Mouse (Mus musculus) left cerebral cortex, adult 11 months (tissue): ENCODE data around the gene Wwp2.

Experiments used
- DNase-seq: peaks from one replicate; pipeline ENCODE4 v3.0.0; 2022; ENCODE audit warnings: low spot score

Wwp2 gene

GRCm38 (mm10) chr8:107562164-107562563, 126.0 kb downstream of the Wwp2 start:
- no peak for DNase-seq

- no peak for DNase-seq
These were observed 134.9 kb downstream of the Wwp2 start for GRCm38 (mm10) chr8:107571046-107571445.

GRCm38 (mm10) chr8:107571486-107572135, 135.4 kb downstream of the Wwp2 start:
- no peak for DNase-seq

GRCm38 (mm10) chr8:107572497-107572896, 136.3 kb downstream of the Wwp2 start:
- no peak for DNase-seq

- no peak for DNase-seq
These were observed 138.6 kb downstream of the Wwp2 start for GRCm38 (mm10) chr8:107574771-107575170.

- DNase-seq: peak; percentile 80
These were observed 140.5 kb downstream of the Wwp2 start for GRCm38 (mm10) chr8:107576702-107577101.

GRCm38 (mm10) chr8:107577640-107578039, 141.5 kb downstream of the Wwp2 start:
- DNase-seq: no peak

- DNase-seq: no peak
These were observed 142.0 kb downstream of the Wwp2 start for GRCm38 (mm10) chr8:107578132-107578531.

GRCm38 (mm10) chr8:107578541-107578940, 142.4 kb downstream of the Wwp2 start:
- DNase-seq: no peak

- no peak for DNase-seq
These were observed 144.7 kb downstream of the Wwp2 start for GRCm38 (mm10) chr8:107580879-107581278.

- no peak for DNase-seq
These were observed 145.4 kb downstream of the Wwp2 start for GRCm38 (mm10) chr8:107581536-107581935.

GRCm38 (mm10) chr8:107582136-107582535, 146.0 kb downstream of the Wwp2 start:
- DNase-seq: no peak

- no peak for DNase-seq
These were observed 151.3 kb downstream of the Wwp2 start for GRCm38 (mm10) chr8:107587429-107587994.

- peak; percentile 86 for DNase-seq
These were observed 152.0 kb downstream of the Wwp2 start, which contains the start of gene Psmd7 for GRCm38 (mm10) chr8:107587995-107588780. Gene Psmd7, minus strand, starts transcription at chr8:107588464.

- no peak for DNase-seq
These were observed 158.0 kb downstream of the Wwp2 start for GRCm38 (mm10) chr8:107593967-107594729.

GRCm38 (mm10) chr8:107594817-107595216, 158.7 kb downstream of the Wwp2 start:
- DNase-seq: no peak

- no peak for DNase-seq
These were observed 161.6 kb downstream of the Wwp2 start for GRCm38 (mm10) chr8:107597731-107598130.

GRCm38 (mm10) chr8:107599691-107600090, 163.5 kb downstream of the Wwp2 start:
- DNase-seq: no peak

- no peak for DNase-seq
These were observed 166.9 kb downstream of the Wwp2 start for GRCm38 (mm10) chr8:107603026-107603425.
